Mouse (Mus musculus): ENCODE measurements at regions not wholly inside any gene's neighbourhood (a gene's known extent, or its start where the extent isn't known, plus 50 kb on each side); places are given as distances from the start of the nearest gene placed in this dataset.

- intact Hi-C loops (cut with DNase I): loop anchor here (2.0 to 10.0 kb wide), 2 partner anchors 448 to 1440 kb away; no protein-coding TSS in a partner anchor
- no peak for DNase-seq (ENCODE audit: low spot score)
Observed at GRCm38 (mm10) chr7:88544393-88544792, 114.3 kb downstream of the Rab38 start.

- intact Hi-C loops (cut with DNase I): loop anchor here (2.0 to 10.0 kb wide), 2 partner anchors 448 to 1440 kb away; no protein-coding TSS in a partner anchor
- DNase-seq (ENCODE audit: low spot score): no peak
Observed at GRCm38 (mm10) chr7:88544976-88545654, 115.0 kb downstream of the Rab38 start.

- intact Hi-C loops (cut with DNase I): no loop called here
- DNase-seq (ENCODE audit: low spot score): no peak
Observed at GRCm38 (mm10) chr7:88575073-88575472, 145.0 kb downstream of the Rab38 start.

GRCm38 (mm10) chr7:88600781-88601180, 170.7 kb downstream of the Rab38 start:
- DNase-seq (ENCODE audit: low spot score): no peak
- intact Hi-C loops (cut with DNase I): no loop called here

All from heart, postnatal 25 days (tissue).